In genomic region chr10:99265011-99265694, GRCm38 (mm10) we compare ENCODE assay signal across 8 mouse cellular contexts. TPM values are rescaled to one million over a fixed set of nuclear protein-coding genes. Genes with fewer than 3 reads are reported as not detected.
DNase-seq lines count a peak whose midpoint lies in the region; ATAC-seq lines count a peak whose summit lies in the region.

No protein-coding gene starts in this region.

- H3K36me3 ChIP-seq in embryonic facial prominence, embryonic 14.5 days (ENCODE audit: control insufficient read depth, insufficient read depth, low read length) = peaks cover 6% of the 10 kb centered on the region
- peaks cover 5% of the 10 kb centered on the region; the same call in 1 of the 2 replicates for H3K36me3 ChIP-seq in hindbrain, embryonic 14.5 days (replicated peaks; ENCODE audit: control insufficient read depth, insufficient read depth)
- H3K36me3 ChIP-seq in liver, embryonic 15.5 days (replicated peaks) = 0 out of 2 replicates have a peak, but pooled peaks cover 6% of the 10 kb centered on the region
- no peaks in the 10 kb centered on the region for H3K36me3 ChIP-seq in neural tube, embryonic 12.5 days

- peak overlapping the region; percentile 88 for H3K9ac ChIP-seq in embryonic facial prominence, embryonic 14.5 days (ENCODE audit: low read depth, low read length)
- peak overlapping the region; percentile 90 for H3K9ac ChIP-seq in hindbrain, embryonic 14.5 days
- H3K9ac ChIP-seq in liver, embryonic 15.5 days = peak overlapping the region; percentile 54; the same call in 1 of the 2 replicates
- H3K9ac ChIP-seq in neural tube, embryonic 12.5 days = peak overlapping the region; percentile 86

- no peaks in the 10 kb centered on the region for H3K9me3 ChIP-seq in embryonic facial prominence, embryonic 14.5 days (ENCODE audit: control insufficient read depth, low read length)
- no peaks in the 10 kb centered on the region for H3K9me3 ChIP-seq in hindbrain, embryonic 14.5 days (ENCODE audit: control insufficient read depth, low read length)
- H3K9me3 ChIP-seq in liver, embryonic 15.5 days (replicated peaks) = no peaks in the 10 kb centered on the region
- no peaks in the 10 kb centered on the region for H3K9me3 ChIP-seq in neural tube, embryonic 12.5 days

- peak overlapping the region; percentile 75 for H3K4me3 ChIP-seq in embryonic facial prominence, embryonic 14.5 days (ENCODE audit: low read depth, low read length)
- peak overlapping the region; percentile 74 for H3K4me3 ChIP-seq in hindbrain, embryonic 14.5 days (replicated peaks; ENCODE audit: low read length)
- peak overlapping the region; percentile 62 for H3K4me3 ChIP-seq in liver, embryonic 15.5 days (replicated peaks)
- peak overlapping the region; percentile 66 for H3K4me3 ChIP-seq in neural tube, embryonic 12.5 days

- 6% methylated on average over 7 of the region's 7 CpGs for WGBS in embryonic facial prominence, embryonic 14.5 days
- 4% methylated on average over 7 of the region's 7 CpGs for WGBS in hindbrain, embryonic 14.5 days
- WGBS in liver, embryonic 15.5 days (ENCODE audit: insufficient replicate concordance) = 8% methylated on average over 7 of the region's 7 CpGs
- 1% methylated on average over 7 of the region's 7 CpGs for WGBS in neural tube, embryonic 12.5 days

- H3K4me1 ChIP-seq in embryonic facial prominence, embryonic 14.5 days (ENCODE audit: control insufficient read depth, insufficient read depth, low read length) = peaks cover 32% of the 10 kb centered on the region
- peaks cover 43% of the 10 kb centered on the region for H3K4me1 ChIP-seq in hindbrain, embryonic 14.5 days (replicated peaks; ENCODE audit: control insufficient read depth, insufficient read depth, low read length)
- peaks cover 24% of the 10 kb centered on the region for H3K4me1 ChIP-seq in liver, embryonic 15.5 days (replicated peaks)
- H3K4me1 ChIP-seq in neural tube, embryonic 12.5 days = peaks cover 55% of the 10 kb centered on the region

- H3K27ac ChIP-seq in embryonic facial prominence, embryonic 14.5 days (replicated peaks; ENCODE audit: low read depth, low read length) = peak overlapping the region; percentile 98
- peak overlapping the region; percentile 93 for H3K27ac ChIP-seq in hindbrain, embryonic 14.5 days
- 0 out of 2 replicates have a peak overlapping the region, but pooled peaks have one; percentile 72 for H3K27ac ChIP-seq in liver, embryonic 15.5 days (replicated peaks)
- H3K27ac ChIP-seq in neural tube, embryonic 12.5 days = 0 out of 2 replicates have a peak overlapping the region, but pooled peaks have one; percentile 2

- no peak for ATAC-seq in embryonic facial prominence, embryonic 14.5 days (ENCODE audit: low read depth)
- ATAC-seq in hindbrain, embryonic 14.5 days (ENCODE audit: low FRiP score) = no peak
- ATAC-seq in liver, embryonic 15.5 days (ENCODE audit: insufficient read depth) = no peak
- ATAC-seq in neural tube, embryonic 12.5 days (ENCODE audit: low FRiP score, low read depth) = no peak
- ATAC-seq in activated CD4-positive, CD25-positive, alpha-beta regulatory T cell, adult 4 months = no peak

- peak overlapping the region; percentile 90 for H3K4me2 ChIP-seq in embryonic facial prominence, embryonic 14.5 days (ENCODE audit: low read depth, low read length)
- peak overlapping the region; percentile 90 for H3K4me2 ChIP-seq in hindbrain, embryonic 14.5 days (replicated peaks)
- peak overlapping the region; percentile 66 for H3K4me2 ChIP-seq in liver, embryonic 15.5 days
- peak overlapping the region; percentile 85 for H3K4me2 ChIP-seq in neural tube, embryonic 12.5 days (replicated peaks)

- H3K27me3 ChIP-seq in embryonic facial prominence, embryonic 14.5 days (replicated peaks; ENCODE audit: control insufficient read depth, insufficient read depth, low read length) = no peaks in the 10 kb centered on the region
- peaks cover 18% of the 10 kb centered on the region; the same call in 1 of the 2 replicates for H3K27me3 ChIP-seq in hindbrain, embryonic 14.5 days (ENCODE audit: control insufficient read depth, insufficient read depth, low read length)
- peaks cover 61% of the 10 kb centered on the region for H3K27me3 ChIP-seq in liver, embryonic 15.5 days
- H3K27me3 ChIP-seq in neural tube, embryonic 12.5 days (replicated peaks) = no peaks in the 10 kb centered on the region

- peak; percentile 43 for DNase-seq in thymus, postnatal 14 days
- no peak for DNase-seq in thymus, postnatal 4 days
- peak; percentile 89 for DNase-seq in embryonic facial prominence, embryonic 14.5 days (ENCODE audit: low spot score)
- no peak for DNase-seq in hindbrain, embryonic 14.5 days (ENCODE audit: low spot score)
- no peak for DNase-seq in yolk sac, embryonic 10.5 days (ENCODE audit: low spot score)

RNA-seq across cellular contexts. Expression of gene Dusp6, which starts 2.1 kb away (rescaled TPM):
- 65.2 and 79.7 TPM in 2 replicates for polyA plus RNA-seq in embryonic facial prominence, embryonic 14.5 days (2014; fragmentation: Nextera tagmentation; extraction: Ambion mirVana)
- 28.4 and 33.0 TPM in 2 replicates for polyA plus RNA-seq in hindbrain, embryonic 14.5 days (2014; fragmentation: Nextera tagmentation; extraction: Ambion mirVana)
- 19.1 and 25.6 TPM in 2 replicates for polyA plus RNA-seq in liver, embryonic 15.5 days (2015; fragmentation: Nextera tagmentation; extraction: Ambion mirVana)
- polyA plus RNA-seq in neural tube, embryonic 12.5 days (2016; fragmentation: Nextera tagmentation; extraction: Ambion mirVana) = 38.7 and 40.6 TPM in 2 replicates
- polyA plus RNA-seq in activated CD4-positive, CD25-positive, alpha-beta regulatory T cell, adult 4 months (2017; shearing (Covaris generic)) = 10 to 100 TPM; 26.0 to 35.2 TPM

Comparison
In these comparisons a context has a peak if more than half of its experiments do, and no peak if none do; other contexts are left out.
1. DNase-seq: peak in thymus, postnatal 14 days (single experiment) and embryonic facial prominence, embryonic 14.5 days (single experiment); none in thymus, postnatal 4 days (single experiment), hindbrain, embryonic 14.5 days (single experiment) and yolk sac, embryonic 10.5 days (single experiment).
2. H3K27ac ChIP-seq: peak in every context shown above with its lines; median percentile 98 in embryonic facial prominence, embryonic 14.5 days; 93 in hindbrain, embryonic 14.5 days; 72 in liver, embryonic 15.5 days; 2 in neural tube, embryonic 12.5 days.
3. Peak in every context shown above with its lines, with median percentiles within 50 percentile points of each other: H3K4me2 ChIP-seq, H3K4me3 ChIP-seq and H3K9ac ChIP-seq.